Mouse (Mus musculus): Measurements from ENCODE around the gene Itgam.

Gene Itgam

DNA sequence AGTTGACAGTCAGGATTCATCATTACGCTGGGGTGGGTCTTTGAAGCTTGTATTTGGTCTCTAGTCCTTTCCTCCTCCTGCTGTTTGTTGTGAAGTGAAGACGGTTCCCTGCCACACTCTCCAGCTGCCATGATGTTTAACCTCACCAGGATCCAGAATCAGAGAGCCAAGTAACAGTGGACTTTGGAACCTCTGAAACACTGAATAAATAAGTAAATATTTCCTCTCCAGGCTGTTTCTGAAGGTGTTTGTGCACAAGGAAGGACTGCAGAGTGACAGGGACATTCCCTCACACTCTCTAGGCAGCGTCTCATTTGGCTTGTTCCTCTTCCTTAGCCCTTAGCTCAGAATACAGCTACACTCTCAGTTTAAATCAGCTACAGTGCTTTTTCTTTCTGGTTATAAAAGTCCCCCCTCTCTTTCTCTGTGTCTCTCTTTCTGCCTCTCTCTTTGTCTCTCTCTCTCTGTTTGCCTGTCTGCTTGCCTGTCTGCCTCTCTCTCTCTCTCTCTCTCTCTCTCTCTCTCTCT is 5.5 kb upstream of the Itgam start:
- in situ Hi-C loops (cut with MboI, MseI), result no loop called here

DNA sequence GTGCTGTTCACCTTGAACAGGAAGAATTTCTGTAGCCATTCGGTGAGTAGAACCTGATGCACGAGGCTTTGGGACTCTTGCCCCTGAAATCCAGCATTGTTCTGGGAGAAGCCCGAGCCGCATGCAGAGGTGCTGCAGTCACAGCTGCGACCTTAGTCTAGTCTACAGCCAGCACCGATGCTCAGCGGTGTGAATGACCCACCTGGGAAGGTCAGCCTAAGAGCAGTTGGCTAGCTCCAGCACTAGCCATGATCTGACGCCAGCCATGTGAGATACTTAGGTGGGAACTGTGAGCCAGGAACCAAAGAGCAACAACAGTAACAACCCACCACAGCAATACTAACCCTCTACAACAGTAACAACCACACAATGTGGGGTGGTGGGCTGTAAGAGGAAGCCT is 4.6 kb upstream of the Itgam start:
- in situ Hi-C loops (cut with MboI, MseI), result no loop called here

DNA sequence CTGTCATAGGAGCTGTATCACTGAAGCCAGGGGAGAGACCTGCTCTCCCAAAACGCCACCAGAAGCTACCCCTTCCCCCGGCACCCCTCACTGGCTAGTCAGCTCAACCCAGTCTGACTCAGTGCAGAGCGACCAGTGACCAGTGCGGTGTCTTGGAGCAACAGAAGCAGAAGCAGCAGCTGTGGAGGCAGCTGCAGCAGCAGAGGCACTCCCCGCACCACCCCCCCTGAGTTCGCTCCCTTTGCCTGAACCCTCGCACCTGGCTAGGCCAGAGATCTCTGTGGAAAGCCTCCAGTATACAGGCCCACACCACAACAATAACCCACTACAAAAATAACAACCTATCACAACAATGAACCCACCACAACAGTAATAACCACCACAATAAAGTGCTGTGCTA is 3.9 kb upstream of the Itgam start:
- in situ Hi-C loops (cut with MboI, MseI), result no loop called here

DNA sequence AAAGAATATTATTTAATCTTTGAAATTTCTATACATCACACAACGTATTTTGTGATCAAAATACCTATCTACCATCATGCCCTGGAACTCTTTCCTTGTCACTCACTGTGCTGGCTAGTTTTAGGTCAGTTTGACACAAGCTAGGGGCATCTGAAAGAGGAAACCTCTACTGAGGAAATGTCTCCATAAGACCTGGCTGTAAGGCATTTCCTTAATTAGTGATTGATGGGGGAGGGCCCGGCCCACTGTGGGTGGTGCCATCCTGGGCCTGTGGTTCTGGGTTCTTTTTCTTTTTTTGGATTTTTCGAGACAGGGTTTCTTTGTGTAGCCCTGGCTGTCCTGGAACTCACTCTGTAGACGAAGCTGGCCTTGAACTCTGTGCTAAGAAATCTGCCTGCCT is 3.3 kb upstream of the Itgam start:
- in situ Hi-C loops (cut with MboI, MseI), result no loop called here

DNA sequence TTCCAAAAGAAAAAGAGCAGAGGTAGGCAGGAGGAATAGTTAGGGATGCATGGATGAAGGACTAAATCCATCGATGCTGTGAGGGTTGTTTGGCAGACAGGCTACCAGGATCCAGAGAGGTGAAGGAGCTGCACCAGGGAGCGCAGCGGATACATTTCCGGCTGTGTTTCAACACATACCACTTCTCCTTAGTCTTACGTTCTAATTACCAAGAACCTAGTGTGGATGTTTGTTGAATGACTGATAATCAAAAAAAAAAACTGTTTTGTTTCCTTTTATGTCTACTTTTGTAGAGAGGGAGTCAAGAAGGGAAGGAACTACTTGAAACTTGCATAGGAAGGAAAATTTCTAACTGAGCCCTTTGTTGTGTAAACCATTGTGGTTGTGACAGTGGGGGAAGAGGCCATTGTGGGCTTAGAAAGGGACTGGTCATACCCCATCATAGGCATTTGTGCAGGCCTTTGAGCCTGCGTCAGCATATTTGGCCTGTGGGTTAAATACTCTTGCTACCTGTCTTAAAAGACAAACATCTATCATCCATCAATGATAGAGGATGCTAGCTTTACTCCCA is 856 bp downstream of the Itgam start:
- in situ Hi-C loops (cut with MboI, MseI), result no loop called here

DNA sequence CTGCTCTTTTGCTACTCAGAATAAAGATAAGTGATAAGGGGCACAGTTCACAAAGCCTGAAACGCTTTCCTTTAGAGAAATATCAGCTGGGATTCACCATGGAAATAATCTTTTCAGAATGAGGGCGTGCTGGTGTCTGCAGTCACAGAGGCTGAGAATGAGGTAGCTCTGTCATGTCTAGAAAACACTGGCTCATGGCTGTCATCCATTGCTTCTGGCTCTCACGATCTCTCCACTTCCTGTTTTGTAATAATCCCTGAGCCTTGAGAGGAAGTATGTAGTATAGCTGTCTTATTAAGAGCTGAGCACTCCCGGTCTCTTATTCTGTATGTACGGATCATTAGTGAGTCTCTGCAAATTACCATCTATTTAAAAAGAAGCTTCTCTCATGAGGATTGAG is 3.1 kb downstream of the Itgam start:
- in situ Hi-C loops (cut with MboI, MseI), result no loop called here

DNA sequence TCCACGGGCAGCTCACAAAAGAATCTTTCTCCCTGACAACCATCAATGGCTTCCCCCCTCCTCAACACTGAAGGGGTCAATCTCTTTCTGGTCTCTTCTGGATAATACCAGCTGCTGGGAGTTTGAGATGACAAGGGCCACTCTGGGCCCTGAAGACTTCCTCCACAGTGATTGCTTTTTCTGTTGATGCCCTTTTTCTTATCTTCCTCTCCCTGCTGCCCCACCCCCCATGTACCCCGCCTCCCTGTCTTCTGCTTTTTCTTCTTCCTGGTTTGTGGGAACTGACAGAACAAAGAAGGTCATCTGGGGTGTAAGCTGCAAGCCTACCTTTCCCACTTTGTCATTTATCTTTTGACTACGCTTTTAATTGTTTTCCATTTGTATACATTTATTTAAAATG is 5.4 kb downstream of the Itgam start:
- in situ Hi-C loops (cut with MboI, MseI), result no loop called here

DNA sequence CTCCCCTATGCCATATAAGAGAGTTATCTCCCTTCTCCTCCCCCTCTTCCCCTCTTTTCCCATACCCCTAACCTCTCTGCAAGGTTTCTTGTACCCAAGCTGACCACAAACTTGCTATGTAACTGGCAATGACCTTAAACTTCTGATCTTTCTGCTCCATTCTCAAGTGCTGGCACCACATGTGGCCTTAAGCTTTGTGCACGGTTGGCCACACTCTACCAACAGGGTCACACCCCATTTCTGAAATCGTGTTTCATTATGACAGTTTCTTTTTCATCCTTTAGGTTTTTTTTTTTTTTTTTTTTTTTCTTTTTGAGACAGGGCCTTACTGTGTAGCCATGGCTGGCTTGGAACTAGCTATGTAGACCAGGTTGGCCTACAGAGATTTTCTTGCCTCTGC is 7.4 kb downstream of the Itgam start:
- in situ Hi-C loops (cut with MboI, MseI), result no loop called here

DNA sequence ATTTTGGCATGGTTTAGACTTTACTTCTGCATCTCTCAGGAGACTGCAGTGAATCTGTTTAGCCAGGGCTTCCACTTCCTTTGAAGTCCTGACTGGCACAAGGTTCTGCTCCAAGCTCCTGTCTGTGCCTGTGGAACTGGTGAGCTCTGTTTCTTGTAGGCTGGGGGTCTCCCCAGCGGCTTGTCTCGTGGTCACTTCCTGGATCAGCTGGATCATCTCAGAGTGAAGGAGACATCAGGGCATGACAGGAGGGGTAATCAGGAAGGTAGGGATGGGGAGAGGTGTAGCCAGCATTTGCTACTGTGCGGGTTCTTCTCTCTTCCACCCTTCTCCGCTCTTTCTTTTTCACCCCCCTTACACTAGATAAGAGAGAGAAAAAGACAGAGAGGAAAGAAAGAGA is 9.4 kb downstream of the Itgam start:
- in situ Hi-C loops (cut with MboI, MseI), result no loop called here

DNA sequence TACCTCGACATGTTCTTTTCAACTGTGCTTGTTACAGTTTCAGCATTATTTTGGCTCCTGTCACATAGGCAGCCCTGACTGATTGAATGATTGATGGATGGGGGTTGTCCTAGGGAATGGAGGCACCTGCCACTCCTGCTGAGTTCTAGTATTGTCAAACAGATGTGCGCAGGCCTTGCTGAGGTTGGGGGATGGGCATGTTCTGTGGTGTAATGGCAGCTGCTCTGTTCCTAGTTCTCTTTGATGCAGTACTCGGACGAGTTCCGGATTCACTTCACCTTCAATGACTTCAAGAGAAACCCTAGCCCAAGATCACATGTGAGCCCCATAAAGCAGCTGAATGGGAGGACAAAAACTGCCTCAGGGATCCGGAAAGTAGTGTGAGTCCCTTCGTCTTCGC is 17.6 kb downstream of the Itgam start:
- in situ Hi-C loops (cut with MboI, MseI), result no loop called here

DNA sequence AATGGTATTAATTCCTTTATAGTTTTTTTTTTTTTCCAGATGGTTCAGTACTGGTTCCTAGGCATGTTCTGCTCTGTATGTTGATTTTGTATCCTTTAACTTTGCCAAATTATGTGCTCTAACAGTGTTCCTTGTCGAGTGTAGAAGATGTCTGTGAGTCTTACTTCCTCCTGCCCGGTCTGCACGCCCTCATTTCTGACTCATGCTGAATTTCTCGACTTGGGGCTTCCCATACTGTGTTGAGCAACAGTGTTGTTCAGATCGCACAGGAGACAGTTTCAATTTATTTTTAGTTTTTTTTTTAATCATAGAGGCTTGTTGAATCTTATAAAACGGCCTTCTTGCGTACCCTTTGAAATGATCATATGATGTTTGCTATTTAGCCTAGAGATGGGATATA is 26.7 kb downstream of the Itgam start:
- in situ Hi-C loops (cut with MboI, MseI), result no loop called here

DNA sequence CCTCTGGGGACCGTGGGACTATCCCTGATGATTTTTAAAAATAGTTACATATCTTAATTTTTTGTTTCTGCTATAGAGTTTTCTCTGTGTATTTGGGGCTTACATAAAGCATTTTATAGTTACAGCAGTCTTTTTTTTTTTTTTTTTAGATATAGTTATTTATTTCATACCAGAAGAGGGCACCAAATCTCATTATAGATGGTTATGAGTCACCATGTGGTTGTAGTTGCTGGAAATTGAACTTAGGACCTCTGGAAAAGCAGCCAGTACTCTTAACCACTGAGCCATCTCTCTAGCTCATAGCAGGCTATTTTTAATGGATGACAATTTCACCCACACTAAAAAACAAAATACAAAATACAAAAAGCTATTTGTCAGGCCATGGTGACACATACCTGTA is 35.7 kb downstream of the Itgam start:
- in situ Hi-C loops (cut with MboI, MseI), result loop anchor here (5.0 kb wide), 1 partner anchor 51 kb away; no protein-coding TSS in a partner anchor

DNA sequence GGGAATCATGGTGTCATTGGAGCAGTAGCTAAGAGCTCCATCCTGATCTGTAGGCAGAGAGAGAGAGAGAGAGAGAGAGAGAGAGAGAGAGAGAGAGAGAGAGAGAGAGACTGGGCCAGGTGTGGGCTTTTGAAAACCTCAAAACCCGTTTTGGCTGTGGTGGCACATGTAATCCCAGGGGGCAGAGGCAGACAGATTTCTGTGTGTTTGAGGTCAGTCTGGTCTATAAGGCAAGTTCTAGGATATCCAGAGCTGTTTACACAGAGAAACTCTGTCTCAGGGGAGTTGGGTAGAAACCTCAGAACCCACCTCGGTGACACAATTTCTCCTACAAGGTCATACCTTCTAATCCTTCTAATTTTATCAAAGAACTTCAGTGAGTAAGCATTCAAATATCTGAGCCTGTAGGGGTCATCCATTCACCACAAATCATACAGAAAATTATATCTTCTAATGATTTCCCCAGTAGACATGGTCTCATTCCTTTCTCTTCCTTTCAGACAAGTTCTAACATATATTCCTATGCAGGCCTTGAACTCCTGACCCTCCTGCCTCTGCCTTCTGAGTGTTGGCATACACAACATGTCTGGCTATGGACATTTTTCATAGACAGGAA is 38.4 kb downstream of the Itgam start:
- in situ Hi-C loops (cut with MboI, MseI), result loop anchor here (5.0 kb wide), 1 partner anchor 101 kb away; no protein-coding TSS in a partner anchor

DNA sequence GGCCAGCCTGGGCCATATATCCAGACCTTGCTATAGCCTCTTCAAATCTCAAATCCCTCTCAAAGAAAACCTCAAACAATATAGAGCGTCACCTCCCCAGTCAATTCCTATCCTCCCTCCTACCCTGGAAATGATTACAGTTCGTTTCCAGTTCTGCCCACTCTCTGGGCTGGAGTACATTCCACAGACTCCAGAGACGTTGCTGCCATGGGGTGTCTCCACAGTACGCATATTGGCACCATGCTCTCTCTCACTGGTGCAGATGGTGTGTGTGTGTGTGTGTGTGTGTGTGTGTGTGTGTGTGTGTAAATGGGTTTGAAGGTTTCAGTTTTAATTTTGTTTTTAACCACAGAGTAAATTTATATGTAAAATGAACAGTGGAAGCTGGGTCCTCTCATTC is 42.8 kb downstream of the Itgam start:
- in situ Hi-C loops (cut with MboI, MseI), result no loop called here

DNA sequence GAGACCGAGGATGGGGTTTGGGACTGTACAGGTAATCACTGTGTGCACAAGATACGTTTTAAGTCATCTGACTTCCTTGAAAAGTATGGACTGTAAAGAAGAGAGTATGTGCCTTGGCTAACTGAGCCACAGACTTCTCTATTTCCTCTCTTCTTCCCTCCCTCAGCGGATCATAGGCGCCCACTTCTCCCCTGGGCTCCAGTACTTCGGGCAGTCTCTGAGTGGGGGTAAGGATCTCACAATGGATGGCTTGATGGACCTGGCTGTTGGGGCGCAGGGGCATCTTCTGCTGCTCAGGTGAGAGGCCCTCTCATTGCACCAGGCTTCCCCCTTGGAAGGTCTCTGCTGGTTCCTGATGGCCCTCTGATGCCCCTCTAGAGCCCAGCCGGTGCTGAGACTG is 45.0 kb downstream of the Itgam start:
- in situ Hi-C loops (cut with MboI, MseI), result no loop called here

DNA sequence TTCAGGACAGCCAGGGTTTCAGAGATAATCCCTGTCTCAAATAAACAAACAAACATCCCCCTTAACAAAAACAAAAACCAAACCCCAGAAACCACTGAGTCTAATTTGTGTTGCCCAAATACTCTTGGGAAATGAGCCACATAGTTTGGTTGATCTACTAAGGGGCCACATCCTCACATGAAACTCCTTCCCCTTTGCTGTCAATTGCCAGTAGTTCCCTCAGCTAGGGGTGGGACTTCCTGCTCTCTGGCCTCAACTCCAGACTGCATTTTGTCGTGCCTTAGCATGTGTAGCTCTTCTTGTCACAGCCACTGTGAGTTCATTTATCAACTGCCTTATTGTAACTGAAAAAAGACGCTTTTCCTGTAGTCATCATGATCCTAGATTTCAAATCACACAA is 47.9 kb downstream of the Itgam start:
- in situ Hi-C loops (cut with MboI, MseI), result no loop called here

DNA sequence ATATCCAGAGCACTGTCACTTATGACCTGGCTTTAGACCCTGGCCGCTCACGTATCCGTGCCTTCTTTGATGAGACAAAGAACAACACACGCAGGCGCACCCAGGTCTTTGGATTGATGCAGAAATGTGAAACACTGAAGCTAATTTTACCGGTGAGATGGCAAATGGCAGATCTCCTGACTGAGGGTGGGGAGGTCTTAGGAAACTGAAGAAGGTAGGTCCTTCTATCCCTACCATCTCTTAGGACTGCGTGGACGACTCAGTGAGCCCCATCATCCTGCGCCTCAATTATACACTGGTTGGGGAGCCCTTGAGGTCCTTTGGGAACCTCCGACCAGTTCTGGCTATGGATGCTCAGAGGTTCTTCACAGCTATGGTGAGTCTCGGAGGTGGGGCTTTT is 49.7 kb downstream of the Itgam start:
- in situ Hi-C loops (cut with MboI, MseI), result no loop called here

DNA sequence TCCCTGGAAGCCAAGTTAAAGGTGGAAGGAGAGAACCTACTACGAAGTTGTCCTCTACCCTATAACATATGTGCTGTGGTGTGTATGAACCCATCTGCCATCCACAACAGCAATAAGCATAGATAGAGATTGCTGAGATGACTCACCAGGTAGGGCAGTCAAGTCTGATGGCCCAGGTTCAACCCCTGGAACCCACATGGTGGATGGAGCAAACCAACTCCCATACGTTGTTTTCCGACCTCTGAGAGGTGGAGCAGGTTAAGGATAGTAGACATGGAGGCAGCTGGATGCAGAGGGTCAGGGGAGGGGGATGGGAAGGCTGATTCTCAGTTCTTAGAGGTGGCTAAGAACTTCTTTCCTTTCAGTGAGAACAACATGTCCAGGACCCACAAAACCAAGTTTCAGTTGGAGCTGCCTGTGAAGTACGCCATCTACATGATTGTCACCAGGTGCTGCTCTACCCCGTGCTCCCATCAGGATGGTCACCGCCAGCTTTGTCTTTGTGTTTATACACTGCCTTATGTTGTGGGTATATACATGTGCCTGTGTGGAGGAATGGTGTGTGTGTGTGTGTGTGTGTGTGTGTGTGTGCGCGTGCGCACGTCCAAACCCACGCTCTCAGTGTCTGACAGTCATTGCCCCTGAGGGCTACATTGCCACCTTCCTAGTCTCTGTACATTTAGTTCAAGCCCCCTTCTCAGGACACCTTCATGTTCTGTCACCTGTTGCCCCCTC is 52.1 kb downstream of the Itgam start:
- in situ Hi-C loops (cut with MboI, MseI), result no loop called here

DNA sequence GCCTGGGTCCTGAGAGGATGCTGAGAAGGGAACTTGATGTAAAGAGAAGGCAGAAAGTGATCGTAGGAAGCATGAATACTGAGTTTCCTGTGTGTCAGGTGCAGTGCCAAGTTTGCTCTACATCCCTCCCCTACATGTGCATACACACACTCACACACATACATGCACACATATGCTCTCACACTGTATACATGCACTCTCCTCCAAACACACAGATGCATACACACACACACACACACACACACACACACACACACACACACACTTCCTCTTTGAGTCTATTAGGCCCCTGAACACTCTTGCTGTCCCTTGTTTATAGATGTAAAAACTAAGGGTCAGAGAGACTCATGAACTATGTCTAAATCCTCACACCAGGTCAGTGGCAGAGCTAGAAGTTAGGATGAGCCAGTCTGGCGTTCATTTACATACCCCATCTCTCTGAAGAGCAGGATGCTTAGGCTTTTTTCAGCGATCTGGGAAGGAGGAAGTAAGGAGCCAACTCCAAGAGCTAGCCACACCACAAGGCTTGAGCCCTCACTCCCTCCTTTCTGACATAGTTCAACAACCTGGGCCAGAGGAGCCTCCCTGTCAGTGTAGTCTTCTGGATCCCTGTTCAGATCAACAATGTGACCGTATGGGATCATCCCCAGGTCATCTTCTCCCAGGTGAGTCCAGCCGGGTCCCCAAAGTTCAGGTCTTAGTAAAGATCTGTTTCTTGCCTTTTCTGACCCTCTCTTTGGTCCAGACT is 52.9 kb downstream of the Itgam start:
- in situ Hi-C loops (cut with MboI, MseI), result no loop called here

DNA sequence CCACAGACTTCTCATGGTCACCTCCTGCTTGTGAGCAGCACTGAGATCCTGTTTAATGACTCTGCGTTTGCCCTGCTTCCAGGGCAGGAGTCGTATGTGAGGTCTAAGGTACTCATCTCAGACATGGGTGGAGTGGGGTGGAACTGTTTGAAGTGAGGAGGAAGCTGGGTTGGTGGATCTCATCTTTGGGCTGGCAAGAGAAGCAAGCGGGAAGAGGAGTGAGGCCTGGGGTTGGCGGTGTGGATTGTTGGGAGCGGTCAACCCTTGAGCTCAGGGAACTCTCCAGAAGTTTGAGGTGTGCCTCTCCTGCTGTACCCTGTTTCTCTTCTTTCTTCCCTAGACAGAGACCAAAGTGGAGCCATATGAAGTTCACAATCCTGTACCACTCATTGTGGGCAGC is 54.0 kb downstream of the Itgam start:
- in situ Hi-C loops (cut with MboI, MseI), result no loop called here

DNA sequence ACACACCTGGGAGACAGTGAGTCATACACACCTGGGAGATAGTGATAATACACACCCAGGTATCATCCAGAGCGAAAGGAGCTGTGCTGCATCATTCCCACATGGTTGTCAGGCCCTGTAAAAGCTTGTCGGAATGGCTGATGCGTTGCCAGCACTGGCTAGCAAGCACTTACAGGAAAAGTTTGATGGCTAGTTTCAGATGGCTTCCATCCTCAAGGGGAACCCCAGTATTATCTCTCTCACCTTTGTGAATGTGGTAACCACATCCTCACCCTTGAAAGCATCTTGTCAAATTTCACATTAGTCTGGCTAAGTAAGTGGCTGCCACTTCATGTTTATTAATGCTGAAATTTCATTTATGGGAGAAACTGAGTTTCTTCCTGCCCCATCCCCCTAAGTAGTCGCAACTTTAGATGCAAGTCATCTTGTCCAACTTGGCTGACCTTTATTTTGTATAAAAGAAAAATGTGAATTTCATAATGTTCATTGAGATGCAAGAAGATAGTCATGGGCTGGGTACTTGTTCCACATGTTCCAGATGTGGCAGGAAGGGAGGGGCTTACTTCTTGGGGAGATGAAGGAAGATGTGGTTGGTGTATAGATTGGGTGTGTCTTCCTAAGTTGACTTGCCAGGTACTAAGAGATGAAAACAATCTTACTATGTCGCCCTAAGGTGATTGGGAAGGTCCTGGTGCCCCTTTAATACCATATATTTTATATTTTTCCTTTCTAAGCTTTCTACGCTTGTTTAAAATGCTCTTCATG is 57.5 kb downstream of the Itgam start:
- in situ Hi-C loops (cut with MboI, MseI), result no loop called here
